Mouse (Mus musculus) cerebellum, postnatal 4 days (tissue): ENCODE measurements around the gene Adcy3.
A peak's percentile ranks its signal among the peaks of the same experiment; 100 is the strongest.

Source experiments
- DNase-seq, 2 experiments: peaks; one replicate each; pipeline ENCODE4 v3.0.0; 2022; ENCODE audit warnings: low spot score in 2 of 2, mixed read lengths in 1 of 2

The Adcy3 gene

GRCm38 (mm10) chr12:4132941-4133846 is at the start of gene Adcy3:
Gene Adcy3, plus strand, starts transcription at chr12:4133103.
- DNase-seq = peak; percentile 49 to 72

- DNase-seq = no peak
Measured at GRCm38 (mm10) chr12:4083441-4083840, 49.5 kb upstream of the Adcy3 start.

- DNase-seq = peak; percentile 64 to 81
Measured at GRCm38 (mm10) chr12:4107383-4107782, 25.5 kb upstream of the Adcy3 start.

- DNase-seq = no peak
Measured at GRCm38 (mm10) chr12:4116132-4116531, 16.8 kb upstream of the Adcy3 start.

- no peak for DNase-seq
Measured at GRCm38 (mm10) chr12:4117136-4117535, 15.8 kb upstream of the Adcy3 start.

- no peak for DNase-seq
Measured at GRCm38 (mm10) chr12:4117579-4117978, 15.3 kb upstream of the Adcy3 start.

- DNase-seq = no peak
Measured at GRCm38 (mm10) chr12:4127346-4127745, 5.6 kb upstream of the Adcy3 start.

- no peak for DNase-seq
Measured at GRCm38 (mm10) chr12:4133847-4134212, 927 bp downstream of the Adcy3 start.

- DNase-seq = no peak
Measured at GRCm38 (mm10) chr12:4143179-4143578, 10.3 kb downstream of the Adcy3 start.

GRCm38 (mm10) chr12:4150936-4151335 is 18.0 kb downstream of the Adcy3 start:
- DNase-seq = no peak

- no peak for DNase-seq
Measured at GRCm38 (mm10) chr12:4151969-4152368, 19.1 kb downstream of the Adcy3 start.

GRCm38 (mm10) chr12:4157466-4157865 is 24.6 kb downstream of the Adcy3 start:
- DNase-seq = no peak

- DNase-seq = no peak
Measured at GRCm38 (mm10) chr12:4158179-4158578, 25.3 kb downstream of the Adcy3 start.

GRCm38 (mm10) chr12:4158868-4159632 is 26.1 kb downstream of the Adcy3 start:
- DNase-seq = no peak

- no peak for DNase-seq
Measured at GRCm38 (mm10) chr12:4160322-4160721, 27.4 kb downstream of the Adcy3 start.

- DNase-seq = no peak
Measured at GRCm38 (mm10) chr12:4162886-4163285, 30.0 kb downstream of the Adcy3 start.

GRCm38 (mm10) chr12:4166970-4167369 is 34.1 kb downstream of the Adcy3 start:
- DNase-seq = no peak

- DNase-seq = no peak
Measured at GRCm38 (mm10) chr12:4169058-4169457, 36.2 kb downstream of the Adcy3 start.

GRCm38 (mm10) chr12:4169622-4170021 is 36.7 kb downstream of the Adcy3 start:
- DNase-seq = peak in 1 of 2 experiments; percentile 51

GRCm38 (mm10) chr12:4173108-4173790 is 40.3 kb downstream of the Adcy3 start:
- DNase-seq = no peak

GRCm38 (mm10) chr12:4178839-4179238 is 45.9 kb downstream of the Adcy3 start:
- no peak for DNase-seq

- no peak for DNase-seq
Measured at GRCm38 (mm10) chr12:4179671-4180233, 46.8 kb downstream of the Adcy3 start.
